Mouse (Mus musculus) lung, adult 2 months (tissue): Measurements from ENCODE around the gene Wasf3.

Source experiments
- CTCF ChIP-seq: fragments of 200-500 bp; IDR thresholded peaks from 2 replicates; pipeline ENCODE4 v1.5.1; 2011; ENCODE audit warnings: mild to moderate bottlenecking, low read length, control low read depth; ENCODE audit not compliant: insufficient read depth
- POLR2A ChIP-seq: fragments of 200-500 bp; IDR thresholded peaks from 2 replicates; pipeline ENCODE4 v1.6.1; 2011; ENCODE audit warnings: low read depth, mild to moderate bottlenecking, control low read depth, low read length, borderline replicate concordance; ENCODE audit errors: extremely low read depth

DNA sequence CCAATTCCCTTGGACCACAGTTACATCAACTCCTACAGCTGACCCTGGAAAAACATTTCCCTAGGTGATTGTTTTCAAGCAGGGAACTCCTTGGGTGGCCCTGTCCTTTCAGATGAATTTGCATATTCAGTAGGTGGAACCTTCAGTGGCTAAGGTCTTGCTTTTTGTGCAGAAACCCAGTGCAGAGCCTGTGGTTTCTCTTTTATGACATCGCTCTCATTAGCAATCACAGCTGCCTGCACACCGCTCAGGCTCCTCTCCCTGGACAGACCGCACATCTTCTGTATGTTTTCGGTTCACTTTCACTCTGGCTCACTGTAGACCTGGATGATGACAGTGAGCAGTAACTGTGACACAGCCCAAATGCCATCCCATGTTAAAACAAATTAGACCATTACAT is 26.0 kb downstream of the Wasf3 start:
- TF ChIP-seq POLR2A (no peak), CTCF (no peak)
